Mouse (Mus musculus) urinary bladder, adult 18-20 months (tissue): Measurements from ENCODE around the gene Ly86.

ENCODE experiments used
- DNase-seq, 2 experiments: peaks; one replicate each; pipeline ENCODE4 v3.0.0; 2022; ENCODE audit warnings: low spot score in 2 of 2, mixed read lengths in 2 of 2

Gene Ly86

GRCm38 (mm10) chr13:37459022-37459421 lies 114.0 kb downstream of the Ly86 start:
- no peak for DNase-seq

DNA sequence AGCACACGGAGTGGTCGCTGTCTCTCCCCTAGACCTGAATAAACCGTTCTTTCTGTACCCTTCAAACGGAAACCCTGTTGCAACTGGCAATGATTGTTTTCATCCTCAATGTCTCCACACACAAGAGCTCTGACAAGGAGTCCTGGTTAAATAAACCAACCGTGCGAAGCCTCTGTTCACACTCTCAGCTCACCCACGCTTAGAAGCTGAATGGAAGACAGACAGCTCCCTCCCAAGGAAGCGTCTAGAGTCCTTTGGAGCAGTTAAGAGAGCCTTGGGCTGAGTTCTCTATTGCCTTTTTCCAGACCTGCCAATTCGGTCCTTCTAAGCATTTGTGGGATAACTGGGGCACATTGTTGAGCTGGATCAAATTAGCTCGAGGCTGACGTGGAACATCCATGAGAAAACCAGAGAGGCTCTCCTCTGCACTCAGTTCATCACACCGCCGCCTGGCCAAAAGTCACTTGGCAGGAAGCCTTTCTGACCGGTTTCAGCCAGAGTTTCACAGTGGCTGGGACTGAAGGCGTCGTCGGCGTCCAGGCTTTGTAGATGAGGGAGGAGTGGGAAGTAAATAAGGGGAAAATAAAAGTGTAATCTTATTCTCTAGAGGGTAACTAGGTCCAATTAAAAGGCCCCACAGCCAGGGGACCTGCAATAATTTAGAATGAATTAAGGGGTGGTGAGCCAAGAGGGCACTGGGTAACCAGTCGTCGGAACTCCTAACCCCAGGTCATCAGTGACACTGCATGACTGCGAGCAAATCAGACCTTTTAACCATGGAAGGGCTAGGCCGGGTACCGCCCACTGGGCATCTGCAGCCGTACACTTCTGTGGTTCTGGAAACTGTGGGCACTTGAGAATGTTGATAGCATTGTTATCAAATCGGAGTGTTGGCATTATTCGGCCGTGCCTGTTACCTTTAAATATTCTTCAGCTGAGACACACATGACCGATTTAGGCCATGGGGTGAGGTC lies 115.2 kb downstream of the Ly86 start:
- no peak for DNase-seq

DNA sequence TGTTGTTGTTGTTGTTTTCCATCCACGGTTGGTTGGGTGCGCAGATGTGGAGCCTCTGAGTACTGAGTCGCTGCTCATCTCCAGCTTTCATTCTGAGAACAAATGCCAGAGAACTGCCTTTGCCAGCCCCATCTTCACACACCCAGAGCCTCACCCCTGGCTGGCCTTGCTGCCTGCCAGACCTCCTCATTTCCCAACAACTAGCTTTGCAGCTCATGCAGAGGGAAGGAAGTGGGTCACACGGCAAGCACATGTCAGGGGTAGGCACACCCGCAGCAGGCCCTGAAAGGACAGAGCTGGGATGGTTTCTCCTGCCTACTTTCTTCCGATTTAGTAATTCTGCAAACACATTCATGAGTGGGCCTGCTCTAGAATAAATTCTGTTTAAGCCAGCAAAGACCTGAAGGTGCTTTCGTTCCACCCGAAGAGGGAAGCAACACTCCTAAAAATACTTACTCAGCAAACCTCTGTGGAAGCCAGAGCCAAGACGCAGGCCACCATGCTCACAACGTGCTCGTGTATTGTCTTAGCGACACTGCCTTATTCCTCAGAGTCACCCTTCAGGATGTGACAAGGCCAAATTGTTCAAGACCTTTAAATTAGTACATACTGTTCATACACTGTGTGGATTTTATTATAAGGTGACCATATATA lies 117.2 kb downstream of the Ly86 start:
- peak; percentile 14 to 70 for DNase-seq

DNA sequence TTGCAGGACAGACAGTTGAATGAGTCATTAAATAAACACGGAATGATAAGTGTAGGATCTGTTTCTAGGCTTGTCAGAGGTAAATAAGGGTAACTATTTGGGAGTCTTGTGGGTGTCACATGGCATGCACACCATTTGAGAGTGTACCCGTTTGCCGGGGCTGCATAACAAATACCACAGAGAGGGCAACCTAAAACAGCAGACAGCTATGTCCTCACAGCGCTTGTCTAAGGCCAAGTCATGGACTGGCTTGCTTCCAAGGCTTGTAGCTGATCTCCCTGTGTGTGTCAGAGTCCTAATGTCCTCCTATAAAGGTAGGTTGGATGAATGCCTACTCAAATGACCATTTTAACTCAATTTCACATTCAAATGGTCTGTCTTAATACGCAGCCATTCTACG lies 120.7 kb downstream of the Ly86 start:
- no peak for DNase-seq

- peak; percentile 61 to 68 for DNase-seq
Observed at GRCm38 (mm10) chr13:37467795-37468194, 122.8 kb downstream of the Ly86 start.
